Comparison of ENCODE assay signal across 18 mouse cellular contexts in genomic region chr1:152983416-152983815, GRCm38 (mm10). TPM values are rescaled to one million over a fixed set of nuclear protein-coding genes. Genes with fewer than 3 reads are reported as not detected.
A peak's percentile ranks its signal among the peaks of the same experiment; 100 is the strongest.
DNase-seq lines count a peak whose midpoint lies in the region; ATAC-seq lines count a peak whose summit lies in the region.
"Had no signal": no experiment of that assay in that cellular context is flagged by ENCODE, and none has a peak within 500 bp of the region (broad histone marks: within the 10 kb centered on the region; RNA-seq: fewer than 3 reads in every experiment).

No protein-coding gene starts in this region.

- intact Hi-C loops in left cerebral cortex, postnatal 4 days (cut with DNase I): no loop called here

- no peak overlapping the region for H3K4me3 ChIP-seq in forebrain, embryonic 15.5 days
- H3K4me3 ChIP-seq in forebrain, embryonic 13.5 days: no peak overlapping the region
- no peak overlapping the region for H3K4me3 ChIP-seq in hindbrain, embryonic 12.5 days
- H3K4me3 ChIP-seq: embryonic facial prominence, embryonic 15.5 days; heart, embryonic 12.5 days; liver, embryonic 13.5 days; neural tube, embryonic 13.5 days had no signal

- H3K4me1 ChIP-seq in forebrain, embryonic 15.5 days: peaks cover 10% of the 10 kb centered on the region; the same call in 1 of the 2 replicates
- no peaks in the 10 kb centered on the region for H3K4me1 ChIP-seq in forebrain, embryonic 13.5 days
- no peaks in the 10 kb centered on the region for H3K4me1 ChIP-seq in hindbrain, embryonic 12.5 days
- H3K4me1 ChIP-seq: embryonic facial prominence, embryonic 15.5 days; heart, embryonic 12.5 days; liver, embryonic 13.5 days; neural tube, embryonic 13.5 days had no signal

- H3K9me3 ChIP-seq in forebrain, embryonic 15.5 days: no peaks in the 10 kb centered on the region
- no peaks in the 10 kb centered on the region for H3K9me3 ChIP-seq in forebrain, embryonic 13.5 days (replicated peaks)
- no peaks in the 10 kb centered on the region for H3K9me3 ChIP-seq in hindbrain, embryonic 12.5 days (replicated peaks)
- H3K9me3 ChIP-seq: embryonic facial prominence, embryonic 15.5 days; heart, embryonic 12.5 days; liver, embryonic 13.5 days; neural tube, embryonic 13.5 days had no signal

- H3K9ac ChIP-seq in forebrain, embryonic 15.5 days (replicated peaks): no peak overlapping the region
- H3K9ac ChIP-seq in forebrain, embryonic 13.5 days: no peak overlapping the region
- no peak overlapping the region for H3K9ac ChIP-seq in hindbrain, embryonic 12.5 days
- H3K9ac ChIP-seq: embryonic facial prominence, embryonic 15.5 days; heart, embryonic 12.5 days; liver, embryonic 13.5 days; neural tube, embryonic 13.5 days had no signal

- H3K27me3 ChIP-seq in forebrain, embryonic 15.5 days: no peaks in the 10 kb centered on the region
- H3K27me3 ChIP-seq in forebrain, embryonic 13.5 days: no peaks in the 10 kb centered on the region
- no peaks in the 10 kb centered on the region for H3K27me3 ChIP-seq in hindbrain, embryonic 12.5 days
- H3K27me3 ChIP-seq: embryonic facial prominence, embryonic 15.5 days; heart, embryonic 12.5 days; liver, embryonic 13.5 days; neural tube, embryonic 13.5 days had no signal

- WGBS in forebrain, embryonic 15.5 days: 81% methylated on average over 14 of the region's 14 CpGs
- WGBS in forebrain, embryonic 13.5 days: 93% methylated on average over 14 of the region's 14 CpGs
- 90% methylated on average over 14 of the region's 14 CpGs for WGBS in hindbrain, embryonic 12.5 days

- H3K36me3 ChIP-seq in forebrain, embryonic 15.5 days: no peaks in the 10 kb centered on the region
- no peaks in the 10 kb centered on the region for H3K36me3 ChIP-seq in forebrain, embryonic 13.5 days (ENCODE audit: poor library complexity, severe bottlenecking)
- H3K36me3 ChIP-seq in hindbrain, embryonic 12.5 days: no peaks in the 10 kb centered on the region
- H3K36me3 ChIP-seq: embryonic facial prominence, embryonic 15.5 days; heart, embryonic 12.5 days; liver, embryonic 13.5 days; neural tube, embryonic 13.5 days had no signal

- H3K4me2 ChIP-seq in forebrain, embryonic 15.5 days (replicated peaks): no peak overlapping the region
- H3K4me2 ChIP-seq in forebrain, embryonic 13.5 days: no peak overlapping the region
- H3K4me2 ChIP-seq in hindbrain, embryonic 12.5 days (replicated peaks): no peak overlapping the region
- H3K4me2 ChIP-seq: embryonic facial prominence, embryonic 15.5 days; heart, embryonic 12.5 days; liver, embryonic 13.5 days; neural tube, embryonic 13.5 days had no signal

- peak; percentile 37 for DNase-seq in left cerebral cortex, adult 11 months (ENCODE audit: low spot score)
- no peak for DNase-seq in left cerebral cortex, postnatal 4 days
- peak; percentile 72 for DNase-seq in right cerebral cortex, adult 18-20 months
- DNase-seq in spleen, postnatal 14 days (ENCODE audit: low spot score in 2 of 2): no peak
- DNase-seq: adrenal gland, postnatal 36 days; gastrocnemius, postnatal 25 days; heart, postnatal 36 days; kidney, adult 9 months; liver, embryonic 13.5 days; thymus, postnatal 36 days had no signal

- no peak overlapping the region for H3K27ac ChIP-seq in forebrain, embryonic 15.5 days (replicated peaks)
- no peak overlapping the region for H3K27ac ChIP-seq in forebrain, embryonic 13.5 days
- H3K27ac ChIP-seq in hindbrain, embryonic 12.5 days: no peak overlapping the region
- H3K27ac ChIP-seq: embryonic facial prominence, embryonic 15.5 days; liver, embryonic 13.5 days; neural tube, embryonic 13.5 days had no signal

- 0 out of 2 replicates have a peak, but pooled peaks have one; percentile 23 for ATAC-seq in forebrain, embryonic 15.5 days (replicated peaks)
- ATAC-seq in forebrain, embryonic 13.5 days: no peak
- ATAC-seq in hindbrain, embryonic 12.5 days (ENCODE audit: low FRiP score): no peak
- ATAC-seq in megakaryocyte, adult 5-6 weeks (ENCODE audit: poor library complexity, severe bottlenecking): no peak
- ATAC-seq: lung, postnatal 0 days had no signal

RNA-seq across cellular contexts. Expression of gene Nmnat2, which starts 28.6 kb away (rescaled TPM):
- 69.5 and 71.9 TPM in 2 replicates for polyA plus RNA-seq in forebrain, embryonic 15.5 days (2015; fragmentation: Nextera tagmentation; extraction: Ambion mirVana)
- 38.8 and 41.9 TPM in 2 replicates for polyA plus RNA-seq in forebrain, embryonic 13.5 days (2015; fragmentation: Nextera tagmentation; extraction: Ambion mirVana)
- 100 to 1,000 TPM; 152 to 155 TPM for total RNA-seq in left cerebral cortex, postnatal 4 days (2021)
- polyA plus RNA-seq in hindbrain, embryonic 12.5 days (2016; fragmentation: Nextera tagmentation; extraction: Ambion mirVana): 37.7 and 39.7 TPM in 2 replicates
- total RNA-seq in megakaryocyte, adult 5-6 weeks (2015): not detected in 2 replicates
- not detected in 2 replicates for total RNA-seq in megakaryocyte, adult 5-6 weeks (2017)

Comparison
In these comparisons a context has a peak if more than half of its experiments do, and no peak if none do; other contexts are left out.
1. DNase-seq: peak in left cerebral cortex, adult 11 months (single experiment) and right cerebral cortex, adult 18-20 months (single experiment); none in left cerebral cortex, postnatal 4 days (single experiment) and spleen, postnatal 14 days (0 of 2).